In genomic region chr10:126071714-126072057, GRCm38 (mm10) we compare ENCODE assay signal across 15 mouse cellular contexts.
A peak's percentile ranks its signal among the peaks of the same experiment; 100 is the strongest.
DNase-seq lines count a peak whose midpoint lies in the region; ATAC-seq and TF ChIP-seq lines count a peak whose summit lies in the region.
"Had no signal": no experiment of that assay in that cellular context is flagged by ENCODE, and none has a peak within 500 bp of the region (broad histone marks: within the 10 kb centered on the region; RNA-seq: fewer than 3 reads in every experiment).

No protein-coding gene starts in this region.

- H3K36me3 ChIP-seq in kidney, embryonic 15.5 days, result no peaks in the 10 kb centered on the region
- H3K36me3 ChIP-seq in forebrain, embryonic 14.5 days (ENCODE audit: control insufficient read depth, insufficient read depth, low read length), result no peaks in the 10 kb centered on the region
- no peaks in the 10 kb centered on the region for H3K36me3 ChIP-seq in hindbrain, embryonic 10.5 days
- H3K36me3 ChIP-seq in midbrain, embryonic 11.5 days (ENCODE audit: control insufficient read depth, insufficient read depth, low read length), result no peaks in the 10 kb centered on the region
- H3K36me3 ChIP-seq: heart, embryonic 15.5 days; lung, embryonic 15.5 days had no signal

- no peak overlapping the region for H3K27ac ChIP-seq in kidney, embryonic 15.5 days
- H3K27ac ChIP-seq in forebrain, embryonic 14.5 days (ENCODE audit: low read depth, low read length), result no peak overlapping the region
- peak overlapping the region; percentile 53; the same call in 1 of the 2 replicates for H3K27ac ChIP-seq in hindbrain, embryonic 10.5 days
- H3K27ac ChIP-seq in midbrain, embryonic 11.5 days (ENCODE audit: low read depth, low read length), result no peak overlapping the region
- H3K27ac ChIP-seq in cerebellum, adult 2 months (ENCODE audit: insufficient read depth, low read length), result no peak overlapping the region
- H3K27ac ChIP-seq: heart, embryonic 15.5 days; kidney, postnatal 0 days; lung, embryonic 15.5 days had no signal

- H3K9me3 ChIP-seq in kidney, embryonic 15.5 days (replicated peaks), result no peaks in the 10 kb centered on the region
- no peaks in the 10 kb centered on the region for H3K9me3 ChIP-seq in forebrain, embryonic 14.5 days (replicated peaks; ENCODE audit: control insufficient read depth, low read length)
- no peaks in the 10 kb centered on the region for H3K9me3 ChIP-seq in hindbrain, embryonic 10.5 days
- H3K9me3 ChIP-seq in midbrain, embryonic 11.5 days (ENCODE audit: control insufficient read depth, low read length), result no peaks in the 10 kb centered on the region
- H3K9me3 ChIP-seq: heart, embryonic 15.5 days; lung, embryonic 15.5 days had no signal

- TF ChIP-seq CTCF in cerebellum, adult 2 months (IDR thresholded peaks at IDR 0.05; ENCODE audit: borderline replicate concordance, insufficient read depth, low read depth, low read length), result no peak

- no peak overlapping the region for H3K4me3 ChIP-seq in kidney, embryonic 15.5 days (replicated peaks)
- no peak overlapping the region for H3K4me3 ChIP-seq in forebrain, embryonic 14.5 days (ENCODE audit: low read depth, low read length)
- H3K4me3 ChIP-seq in hindbrain, embryonic 10.5 days, result no peak overlapping the region
- no peak overlapping the region for H3K4me3 ChIP-seq in midbrain, embryonic 11.5 days (ENCODE audit: low read depth, low read length)
- no peak overlapping the region for H3K4me3 ChIP-seq in cerebellum, adult 2 months (replicated peaks; ENCODE audit: insufficient read depth, low read depth, low read length)
- H3K4me3 ChIP-seq: heart, embryonic 15.5 days; lung, embryonic 15.5 days; myocyte had no signal

- no peak overlapping the region for H3K9ac ChIP-seq in kidney, embryonic 15.5 days
- H3K9ac ChIP-seq in forebrain, embryonic 14.5 days (ENCODE audit: low read length), result no peak overlapping the region
- H3K9ac ChIP-seq in midbrain, embryonic 11.5 days (ENCODE audit: low read length), result no peak overlapping the region
- H3K9ac ChIP-seq: heart, embryonic 15.5 days; lung, embryonic 15.5 days had no signal

- H3K4me1 ChIP-seq in kidney, embryonic 15.5 days, result 0 out of 2 replicates have a peak, but pooled peaks cover 7% of the 10 kb centered on the region
- H3K4me1 ChIP-seq in forebrain, embryonic 14.5 days (ENCODE audit: control insufficient read depth, insufficient read depth, low read length), result no peaks in the 10 kb centered on the region
- peaks cover 21% of the 10 kb centered on the region for H3K4me1 ChIP-seq in hindbrain, embryonic 10.5 days (replicated peaks)
- H3K4me1 ChIP-seq in midbrain, embryonic 11.5 days (ENCODE audit: control insufficient read depth, insufficient read depth, low read length), result peaks cover 2% of the 10 kb centered on the region; the same call in 1 of the 2 replicates
- peaks cover 3% of the 10 kb centered on the region for H3K4me1 ChIP-seq in cerebellum, adult 2 months (ENCODE audit: control insufficient read depth, insufficient read depth, low read length)
- H3K4me1 ChIP-seq: heart, embryonic 15.5 days; lung, embryonic 15.5 days had no signal

- 58% methylated on average over 3 of the region's 3 CpGs for WGBS in kidney, embryonic 15.5 days
- WGBS in forebrain, embryonic 14.5 days, result 37% methylated on average over 3 of the region's 3 CpGs
- WGBS in hindbrain, embryonic 10.5 days, result 62% methylated on average over 3 of the region's 3 CpGs
- 28% methylated on average over 3 of the region's 3 CpGs for WGBS in midbrain, embryonic 11.5 days
- WGBS in cerebellum, adult 2 months, result 22% methylated on average over 3 of the region's 3 CpGs

- no peak for TF ChIP-seq POLR2A in cerebellum, adult 2 months (IDR thresholded peaks at IDR 0.05; ENCODE audit: borderline replicate concordance, insufficient read depth, low read length)

- no peak overlapping the region for H3K4me2 ChIP-seq in kidney, embryonic 15.5 days
- no peak overlapping the region for H3K4me2 ChIP-seq in forebrain, embryonic 14.5 days (ENCODE audit: low read length)
- H3K4me2 ChIP-seq in midbrain, embryonic 11.5 days, result no peak overlapping the region
- H3K4me2 ChIP-seq: heart, embryonic 15.5 days; liver, embryonic 11.5 days; lung, embryonic 15.5 days had no signal

- ATAC-seq in kidney, embryonic 15.5 days (replicated peaks; ENCODE audit: low FRiP score), result peak; percentile 70
- peak; percentile 29; the same call in 1 of the 2 replicates for ATAC-seq in forebrain, embryonic 14.5 days
- ATAC-seq in midbrain, embryonic 11.5 days (ENCODE audit: low FRiP score), result peak; percentile 69

- no peak for DNase-seq in kidney, postnatal 36 days
- no peak for DNase-seq in forebrain, embryonic 14.5 days (ENCODE audit: low spot score)
- no peak for DNase-seq in hindbrain, embryonic 10.5 days (ENCODE audit: low spot score)
- no peak for DNase-seq in midbrain, embryonic 11.5 days (ENCODE audit: low spot score, missing footprints)
- DNase-seq in cerebellum, adult 8-10 months, result no peak
- DNase-seq in cerebellum, adult 2 months, result no peak
- DNase-seq: adrenal gland, adult 2 months; right cerebral cortex, postnatal 14 days; thymus, postnatal 4 days had no signal

- H3K27me3 ChIP-seq in kidney, embryonic 15.5 days, result no peaks in the 10 kb centered on the region
- no peaks in the 10 kb centered on the region for H3K27me3 ChIP-seq in forebrain, embryonic 14.5 days (replicated peaks; ENCODE audit: control insufficient read depth, insufficient read depth, low read length)
- H3K27me3 ChIP-seq in hindbrain, embryonic 10.5 days (ENCODE audit: insufficient read depth, poor library complexity, severe bottlenecking), result no peaks in the 10 kb centered on the region
- no peaks in the 10 kb centered on the region for H3K27me3 ChIP-seq in midbrain, embryonic 11.5 days (ENCODE audit: control insufficient read depth, insufficient read depth, low read length)
- H3K27me3 ChIP-seq in cerebellum, adult 2 months (ENCODE audit: control insufficient read depth, insufficient read depth, low read length), result no peaks in the 10 kb centered on the region
- H3K27me3 ChIP-seq: heart, embryonic 15.5 days; lung, embryonic 15.5 days had no signal
